Mouse (Mus musculus) embryonic fibroblast, embryonic 13.5 days (primary cell): ENCODE measurements around the gene Tbx15.

ENCODE experiments used
- CTCF ChIP-seq: IDR thresholded peaks from 2 replicates; pipeline ENCODE4 v1.5.1; 2011; ENCODE audit warnings: mild to moderate bottlenecking, control low read depth, low read length, moderate library complexity, borderline replicate concordance; ENCODE audit not compliant: insufficient read depth
- POLR2A ChIP-seq: IDR thresholded peaks from 2 replicates; pipeline ENCODE4 v1.6.1; 2011; ENCODE audit warnings: low read depth, mild to moderate bottlenecking, control low read depth, low read length, moderate library complexity

DNA sequence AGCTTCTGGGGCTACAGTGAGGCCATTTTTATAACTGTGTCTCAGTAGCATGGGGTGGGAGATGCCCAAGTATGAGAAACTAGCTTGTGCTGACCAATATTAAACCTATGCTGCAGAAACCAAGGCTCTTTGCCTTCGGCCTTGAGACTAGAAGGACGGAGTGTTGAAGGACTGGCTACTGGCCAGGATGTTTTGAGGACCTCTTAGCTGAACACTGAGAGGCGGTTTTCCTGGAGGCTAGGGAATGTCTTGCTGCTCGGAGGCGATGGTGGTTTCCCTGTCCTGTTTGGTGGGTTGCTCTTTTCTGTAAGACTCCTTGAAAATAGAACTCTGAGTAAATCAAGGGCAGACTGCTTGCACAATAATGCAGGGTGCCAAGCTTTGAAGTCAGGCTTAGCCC, 89.1 kb downstream of the Tbx15 start:
- TF ChIP-seq POLR2A (no peak), CTCF (no peak)
